Mouse (Mus musculus) midbrain, embryonic 14.5 days (tissue): Measurements from ENCODE around the gene Mob3c. TPM values are rescaled to one million over a fixed set of nuclear protein-coding genes. Genes with fewer than 3 reads are reported as not detected.

Experiments
- ATAC-seq: fragments of 200-750 bp; cut with Nextera tagmentation; 2 replicates; pipeline ENCODE4 v1.8.0; 2017; ENCODE audit warnings: moderate number of reproducible peaks, moderate library complexity; ENCODE audit not compliant: low FRiP score, low TSS enrichment
- DNase-seq: peaks from one replicate; pipeline ENCODE4 v3.0.0-alpha.2; 2015
- H3K27ac ChIP-seq: fragments of 300-500 bp; sonication (generic); replicated peaks from 2 replicates; pipeline ENCODE4 v1.5.1; 2014; ENCODE audit warnings: mild to moderate bottlenecking, low read depth, low read length, moderate library complexity
- H3K27me3 ChIP-seq: fragments of 300-500 bp; sonication (generic); 2 replicates; pipeline ENCODE4 v1.6.1; 2014; ENCODE audit warnings: low read length, control low read depth, mixed read lengths; ENCODE audit not compliant: control insufficient read depth, insufficient read depth
- H3K36me3 ChIP-seq: fragments of 300-500 bp; sonication (generic); 2 replicates; pipeline ENCODE4 v1.6.1; 2014; ENCODE audit warnings: low read length, control low read depth; ENCODE audit not compliant: control insufficient read depth, insufficient read depth
- H3K4me1 ChIP-seq: fragments of 300-500 bp; sonication (generic); 2 replicates; pipeline ENCODE4 v1.6.1; 2014; ENCODE audit warnings: mild to moderate bottlenecking, antibody characterized with exemption, low read length, control low read depth; ENCODE audit not compliant: control insufficient read depth, insufficient read depth
- H3K4me2 ChIP-seq: fragments of 300-500 bp; sonication (generic); 2 replicates; pipeline ENCODE4 v1.6.1; 2014; ENCODE audit warnings: mild to moderate bottlenecking, low read length, moderate library complexity
- H3K4me3 ChIP-seq: fragments of 300-500 bp; sonication (generic); replicated peaks from 2 replicates; pipeline ENCODE4 v1.5.1; 2014; ENCODE audit warnings: low read depth, low read length
- H3K9ac ChIP-seq: fragments of 300-500 bp; sonication (generic); replicated peaks from 2 replicates; pipeline ENCODE4 v1.6.1; 2014; ENCODE audit warnings: mild to moderate bottlenecking, low read length, moderate library complexity
- H3K9me3 ChIP-seq: fragments of 300-500 bp; sonication (generic); 2 replicates; pipeline ENCODE4 v1.6.1; 2016; ENCODE audit warnings: low read length, control low read depth, mixed read lengths; ENCODE audit not compliant: control insufficient read depth
- WGBS: fragments of 180-500 bp; shearing (Covaris S2); extraction: QIAGEN DNeasy Blood & Tissue Kit; methylation state at CpG from one replicate; pipeline ENCODE4 v1.1.7; 2014; 5-methylcytosine and 5-hydroxymethylcytosine counted together
- polyA plus RNA-seq: library from polyadenylated mRNA; unstranded; fragments of >200 nt; fragmentation: Nextera tagmentation; extraction: Ambion mirVana; gene quantifications from 2 replicates; pipeline ENCODE4 v1.2.1, GENCODE M21; 2014

The Mob3c gene
- polyA plus RNA-seq, result 2.5 and 4.1 TPM in 2 replicates

- WGBS, result under 1% methylated on average over 55 of the region's 57 CpGs
- no peaks in the 10 kb centered on the region for H3K27me3 ChIP-seq
- peak within 1 kb of the TSS; percentile 80 for H3K4me3 ChIP-seq
- ATAC-seq, result peak; percentile 83
- peak within 1 kb of the TSS; percentile 59 for H3K4me2 ChIP-seq
- H3K9ac ChIP-seq, result peak within 1 kb of the TSS; percentile 69
- H3K9me3 ChIP-seq, result no peaks in the 10 kb centered on the region
- H3K36me3 ChIP-seq, result no peaks in the 10 kb centered on the region
- H3K27ac ChIP-seq, result peak within 1 kb of the TSS; percentile 57; the same call in 1 of the 2 replicates
- H3K4me1 ChIP-seq, result no peaks in the 10 kb centered on the region
- DNase-seq, result peak; percentile 82
These were observed at the start of gene Mob3c for GRCm38 (mm10) chr4:115827888-115828571. Gene Mob3c (plus strand): TSS chr4:115828092.

GRCm38 (mm10) chr4:115780269-115780668, 47.6 kb upstream of the Mob3c start:
- WGBS, result 45% methylated on average over 6 of the region's 6 CpGs
- Histone ChIP-seq H3K9me3 (no peaks in the 10 kb centered on the region), H3K27me3 (no peaks in the 10 kb centered on the region), H3K27ac (no peak overlapping the region), H3K36me3 (peaks cover 8% of the 10 kb centered on the region), H3K4me3 (no peak overlapping the region), H3K9ac (no peak overlapping the region), H3K4me1 (peaks cover 4% of the 10 kb centered on the region; the same call in 1 of the 2 replicates), H3K4me2 (no peak overlapping the region)
- no peak for DNase-seq
- no peak for ATAC-seq

GRCm38 (mm10) chr4:115780918-115781317, 47.0 kb upstream of the Mob3c start, which contains the start of gene Tex38:
Gene Tex38 (minus strand): TSS chr4:115781018.
- 90% methylated on average over 3 of the region's 3 CpGs for WGBS
- Histone ChIP-seq H3K4me1 (peaks cover 9% of the 10 kb centered on the region; the same call in 1 of the 2 replicates), H3K4me3 (no peak within 1 kb of the TSS), H3K27ac (no peak within 1 kb of the TSS), H3K36me3 (0 out of 2 replicates have a peak, but pooled peaks cover 4% of the 10 kb centered on the region), H3K4me2 (no peak within 1 kb of the TSS), H3K9ac (no peak within 1 kb of the TSS), H3K9me3 (no peaks in the 10 kb centered on the region), H3K27me3 (no peaks in the 10 kb centered on the region)
- ATAC-seq (no peak), DNase-seq (no peak)

- no peak overlapping the region for H3K27ac ChIP-seq
- no peak overlapping the region for H3K4me2 ChIP-seq
- peaks cover 9% of the 10 kb centered on the region; the same call in 1 of the 2 replicates for H3K4me1 ChIP-seq
- H3K36me3 ChIP-seq, result no peaks in the 10 kb centered on the region
- H3K9ac ChIP-seq, result no peak overlapping the region
- no peaks in the 10 kb centered on the region for H3K27me3 ChIP-seq
- ATAC-seq (no peak), DNase-seq (no peak)
- no peak overlapping the region for H3K4me3 ChIP-seq
- H3K9me3 ChIP-seq, result no peaks in the 10 kb centered on the region
- WGBS, result 93% methylated on average over 5 of the region's 5 CpGs
These were observed 45.7 kb upstream of the Mob3c start for GRCm38 (mm10) chr4:115782026-115782805.

DNA sequence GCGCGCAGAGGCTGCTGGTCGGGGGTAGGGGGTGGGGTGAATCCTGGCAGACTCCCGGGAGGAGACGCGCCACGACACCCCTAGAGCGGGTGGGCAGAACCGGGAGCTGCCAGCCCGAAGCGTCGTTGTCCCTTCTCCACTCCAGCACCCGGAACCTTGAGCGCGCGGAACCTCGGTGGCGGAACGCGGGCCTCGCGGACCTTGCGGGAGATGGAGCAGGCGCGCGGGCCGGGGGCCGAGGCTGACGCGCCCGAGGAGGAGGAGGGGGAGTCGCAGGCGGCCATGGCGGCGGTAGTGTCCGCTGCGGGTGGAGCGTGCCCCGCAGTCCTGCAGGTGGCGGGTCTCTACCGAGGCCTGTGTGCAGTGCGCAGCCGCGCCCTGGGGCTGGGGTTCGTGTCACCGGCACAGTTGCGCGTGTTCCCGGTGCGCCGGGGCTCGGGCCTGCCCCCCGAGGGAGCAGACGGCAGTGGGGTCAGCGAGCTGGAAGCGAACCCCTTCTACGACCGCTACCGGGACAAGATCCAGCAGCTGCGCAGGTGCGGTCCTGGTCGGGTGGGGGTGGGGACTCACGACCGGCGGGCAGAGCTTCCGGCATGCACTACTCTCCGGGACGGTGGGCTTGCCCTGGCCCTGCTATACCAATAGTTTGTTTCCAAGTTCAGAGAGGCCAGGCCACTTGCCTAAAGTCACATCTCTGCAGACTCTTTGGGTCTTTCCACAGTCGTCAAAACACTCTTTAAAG, 43.0 kb upstream of the Mob3c start, which contains the start of gene Atpaf1:
Atpaf1 (plus strand) TSS at position 44 of the 742 bp plus-strand sequence.
- Histone ChIP-seq H3K4me1 (peaks cover 9% of the 10 kb centered on the region; the same call in 1 of the 2 replicates), H3K27me3 (no peaks in the 10 kb centered on the region), H3K9me3 (no peaks in the 10 kb centered on the region), H3K9ac (peak within 1 kb of the TSS; percentile 80), H3K36me3 (peaks cover 22% of the 10 kb centered on the region), H3K4me2 (peak within 1 kb of the TSS; percentile 76), H3K4me3 (peak within 1 kb of the TSS; percentile 63), H3K27ac (peak within 1 kb of the TSS; percentile 57; the same call in 1 of the 2 replicates)
- peak; percentile 86 for DNase-seq
- under 1% methylated on average over 69 of the region's 69 CpGs for WGBS
- ATAC-seq, result peak; percentile 92

- Histone ChIP-seq H3K27me3 (no peaks in the 10 kb centered on the region), H3K9me3 (no peaks in the 10 kb centered on the region), H3K4me1 (peaks cover 9% of the 10 kb centered on the region; the same call in 1 of the 2 replicates), H3K9ac (peak overlapping the region; percentile 80), H3K4me3 (peak overlapping the region; percentile 63), H3K4me2 (peak overlapping the region; percentile 76), H3K27ac (0 out of 2 replicates have a peak overlapping the region, but pooled peaks have one; percentile 57), H3K36me3 (peaks cover 27% of the 10 kb centered on the region)
- ATAC-seq (no peak), DNase-seq (no peak)
- WGBS, result 61% methylated on average over 7 of the region's 7 CpGs
These were observed 42.3 kb upstream of the Mob3c start for GRCm38 (mm10) chr4:115785511-115786034.

DNA sequence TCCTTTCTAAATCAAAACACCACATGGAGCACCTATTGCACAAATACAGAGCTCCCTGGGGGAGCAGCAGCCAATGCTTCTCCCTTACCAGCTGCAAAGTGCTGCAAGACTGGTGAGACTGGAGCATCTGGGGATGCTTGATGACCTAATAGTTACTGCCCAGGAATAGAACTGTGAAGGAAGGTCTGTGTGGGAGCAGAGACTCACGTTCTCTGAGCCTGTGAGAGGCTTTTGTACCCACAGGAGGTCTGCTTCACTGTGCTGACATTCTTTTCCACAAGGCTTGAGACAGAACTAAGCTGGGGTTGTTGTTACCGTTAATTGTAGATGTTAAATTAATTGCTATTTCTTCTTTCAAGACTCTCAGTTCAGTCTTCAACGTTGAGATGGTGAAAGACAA, 37.0 kb upstream of the Mob3c start:
- 87% methylated on average over 3 of the region's 3 CpGs for WGBS
- Histone ChIP-seq H3K27me3 (no peaks in the 10 kb centered on the region), H3K9ac (no peak overlapping the region), H3K4me2 (no peak overlapping the region), H3K4me3 (no peak overlapping the region), H3K4me1 (no peaks in the 10 kb centered on the region), H3K36me3 (peaks cover 60% of the 10 kb centered on the region), H3K27ac (no peak overlapping the region), H3K9me3 (no peaks in the 10 kb centered on the region)
- ATAC-seq, result no peak
- DNase-seq, result no peak

DNA sequence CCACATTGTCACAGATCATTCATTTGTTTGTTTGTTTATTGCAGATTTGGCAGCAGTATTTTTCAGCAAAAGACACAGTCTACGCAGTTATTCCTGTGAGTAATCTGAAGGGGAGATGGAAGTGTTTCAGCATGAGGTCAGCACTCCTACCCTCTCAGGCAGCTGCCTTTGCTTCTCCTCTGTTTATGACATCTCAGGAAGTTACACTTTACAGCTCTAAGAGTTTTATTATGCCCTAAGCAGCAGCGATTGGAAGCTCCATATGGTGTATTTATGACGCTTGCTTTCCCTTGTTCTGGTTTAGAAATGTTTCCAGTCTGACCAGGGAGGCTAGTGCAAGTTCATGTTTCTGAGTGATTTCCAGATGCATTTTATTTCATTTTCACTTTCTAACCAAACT, 32.5 kb upstream of the Mob3c start:
- Histone ChIP-seq H3K9ac (no peak overlapping the region), H3K27ac (no peak overlapping the region), H3K4me2 (no peak overlapping the region), H3K27me3 (no peaks in the 10 kb centered on the region), H3K36me3 (peaks cover 73% of the 10 kb centered on the region), H3K4me1 (no peaks in the 10 kb centered on the region), H3K9me3 (no peaks in the 10 kb centered on the region), H3K4me3 (no peak overlapping the region)
- ATAC-seq (no peak), DNase-seq (no peak)
- 96% methylated on average over 3 of the region's 3 CpGs for WGBS
